Mouse (Mus musculus): Measurements from ENCODE around the gene Olfr1358. TPM values are rescaled to one million over a fixed set of nuclear protein-coding genes. Genes with fewer than 3 reads are reported as not detected.

The Olfr1358 gene
- polyA plus RNA-seq, 1 experiment from 2014 or later, result not detected

Small RNA genes lying within 50 kb of the gene (microRNA-seq; reads per million reads assigned to microRNA genes)
- not detected for gene Gm27541

Other genes with a start within 250 kb of the Olfr1358 start
- 25.3 and 25.7 TPM in 2 replicates for gene Agpat3, start 164.9 kb upstream of the Olfr1358 start, polyA plus RNA-seq (2016; fragmentation: Nextera tagmentation; extraction: Ambion mirVana)
- 200 and 201 TPM in 2 replicates for gene Rrp1, start 104.4 kb upstream of the Olfr1358 start, polyA plus RNA-seq (2016; fragmentation: Nextera tagmentation; extraction: Ambion mirVana)
- gene Cstb, start 91.8 kb upstream of the Olfr1358 start, polyA plus RNA-seq (2016; fragmentation: Nextera tagmentation; extraction: Ambion mirVana), result 104 and 106 TPM in 2 replicates
- 7.8 and 8.2 TPM in 2 replicates for gene Pdxk, start 52.5 kb upstream of the Olfr1358 start, polyA plus RNA-seq (2016; fragmentation: Nextera tagmentation; extraction: Ambion mirVana)
- 15.8 and 21.1 TPM in 2 replicates for gene Ilvbl, start 56.9 kb downstream of the Olfr1358 start, polyA plus RNA-seq (2016; fragmentation: Nextera tagmentation; extraction: Ambion mirVana)
- 3.0 and 3.1 TPM in 2 replicates for gene Syde1, start 74.5 kb downstream of the Olfr1358 start, polyA plus RNA-seq (2016; fragmentation: Nextera tagmentation; extraction: Ambion mirVana)
- not detected in 2 replicates for gene Olfr1357, start 100.6 kb downstream of the Olfr1358 start, polyA plus RNA-seq (2016; fragmentation: Nextera tagmentation; extraction: Ambion mirVana)
- not detected in 2 replicates for gene Casp14, start 200.9 kb downstream of the Olfr1358 start, polyA plus RNA-seq (2016; fragmentation: Nextera tagmentation; extraction: Ambion mirVana)
- not detected in 2 replicates for gene Ccdc105, start 235.6 kb downstream of the Olfr1358 start, polyA plus RNA-seq (2016; fragmentation: Nextera tagmentation; extraction: Ambion mirVana)